Mouse (Mus musculus) spleen, postnatal 36 days (tissue): Measurements from ENCODE around the gene Vhl.

Source experiments
- DNase-seq, 2 experiments: peaks; one replicate each; pipeline ENCODE4 v3.0.0; 2022; ENCODE audit warnings: low spot score in 2 of 2, mixed read lengths in 1 of 2

Gene Vhl

DNA sequence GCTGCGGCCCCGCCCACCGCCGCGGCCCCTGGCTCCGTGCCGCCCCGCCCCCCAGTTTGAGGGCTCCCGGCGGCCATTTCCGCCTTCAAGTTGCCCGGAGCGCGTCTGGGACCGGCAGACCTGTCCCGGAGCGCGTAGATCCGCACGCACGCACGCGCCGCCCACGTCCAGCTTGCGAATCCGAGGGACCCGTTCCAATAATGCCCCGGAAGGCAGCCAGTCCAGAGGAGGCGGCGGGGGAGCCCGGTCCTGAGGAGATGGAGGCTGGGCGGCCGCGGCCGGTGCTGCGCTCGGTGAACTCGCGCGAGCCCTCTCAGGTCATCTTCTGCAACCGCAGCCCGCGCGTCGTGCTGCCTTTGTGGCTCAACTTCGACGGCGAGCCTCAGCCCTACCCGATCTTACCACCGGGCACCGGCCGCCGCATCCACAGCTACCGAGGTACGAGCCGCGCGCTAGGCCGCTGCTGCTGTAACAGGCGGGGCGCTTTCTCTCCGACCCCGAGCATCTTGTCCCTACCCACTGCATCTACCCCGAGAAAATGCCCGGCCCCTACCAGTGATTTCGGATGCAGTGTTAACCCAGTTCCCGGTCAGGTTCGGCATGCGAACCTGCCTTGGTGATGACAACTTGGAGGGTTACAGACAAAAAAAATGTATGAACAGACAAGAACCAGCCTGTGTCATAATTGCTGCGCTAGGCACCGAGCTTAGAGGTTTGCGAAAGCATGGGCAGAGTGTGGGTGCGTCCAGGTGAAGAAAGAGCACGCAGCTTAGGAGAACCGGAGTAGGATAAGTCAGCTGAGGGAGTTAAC is at the start of gene Vhl:
Gene Vhl (plus strand): TSS at position 19 of the 811 bp plus-strand sequence.
- peak; percentile 82 to 86 for DNase-seq

DNA sequence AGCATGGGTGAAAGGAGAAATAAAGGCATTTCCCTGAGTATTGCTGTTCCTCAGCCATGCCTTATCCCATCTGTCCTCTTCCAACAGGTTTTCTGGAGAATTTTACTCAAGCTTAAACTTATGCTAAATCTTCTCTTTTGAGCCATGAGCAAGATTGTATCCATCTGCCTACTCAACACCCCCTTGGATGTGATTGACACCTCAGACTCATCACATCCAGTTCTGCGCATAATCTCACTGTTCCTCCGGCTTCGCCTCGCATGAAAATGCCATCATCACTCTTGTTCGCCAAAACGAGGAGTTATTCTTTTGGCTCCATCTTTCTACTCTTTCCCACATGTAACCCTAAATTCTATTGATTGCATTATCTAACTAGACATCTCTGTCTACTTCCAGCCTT is 47.7 kb upstream of the Vhl start:
- no peak for DNase-seq

DNA sequence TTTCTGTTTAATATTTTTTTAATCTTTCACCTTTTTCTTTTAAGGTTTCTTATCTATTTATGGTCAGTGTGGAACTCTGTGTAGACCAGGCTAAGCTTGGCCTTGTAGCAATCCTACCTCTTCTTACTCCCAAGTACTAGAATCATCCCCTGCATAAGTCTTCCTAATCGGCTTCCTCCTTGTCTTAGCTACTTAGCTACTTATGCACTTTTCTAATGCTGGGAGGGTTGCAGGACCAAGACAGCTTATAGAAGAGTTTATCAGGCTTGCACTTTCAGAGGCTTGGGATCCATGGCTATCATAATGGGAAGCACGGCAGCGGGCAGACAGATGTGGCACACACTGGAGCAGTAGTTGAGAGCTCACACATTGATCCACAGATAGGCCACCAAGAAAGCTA is 44.5 kb upstream of the Vhl start:
- DNase-seq = no peak

DNA sequence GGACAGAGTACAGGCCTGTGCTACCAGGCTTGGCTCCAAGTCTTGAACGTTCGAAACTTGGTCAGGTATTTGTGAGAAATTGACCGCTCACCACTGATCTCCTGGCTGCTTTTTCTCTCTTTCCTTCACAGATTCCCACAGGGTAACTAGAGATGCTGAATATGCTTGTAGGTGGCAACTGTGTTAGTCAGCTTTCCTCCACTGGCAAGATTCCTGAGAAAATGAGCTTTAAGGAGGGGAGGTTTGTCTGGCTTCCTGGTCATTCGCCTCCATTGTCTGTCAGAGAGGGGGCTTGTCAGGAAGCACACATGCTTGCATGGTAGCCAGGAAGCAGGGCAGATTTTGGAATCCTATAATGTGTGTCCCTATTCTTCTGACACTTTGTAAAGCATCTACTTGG is 40.7 kb upstream of the Vhl start:
- DNase-seq = no peak

DNA sequence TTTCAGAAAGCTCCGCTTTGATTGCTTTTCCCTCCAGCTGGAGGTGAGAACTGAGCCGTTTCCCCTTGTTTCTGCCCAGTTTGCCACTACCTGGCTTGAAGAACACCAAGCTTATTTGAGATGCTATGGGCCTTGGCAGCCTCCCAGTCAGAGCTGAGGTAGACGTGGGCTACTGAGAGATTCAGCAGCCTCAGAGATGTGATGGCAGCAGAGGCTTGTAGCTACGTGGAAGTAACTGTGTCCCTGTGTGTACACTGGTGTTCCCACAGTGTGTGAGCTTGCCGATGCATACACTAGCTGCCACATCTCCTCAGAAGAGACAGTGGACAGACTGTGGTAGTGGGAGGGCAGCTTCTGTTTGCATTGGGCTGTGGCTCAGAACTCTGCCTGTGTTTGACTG is 38.7 kb upstream of the Vhl start:
- DNase-seq = no peak

DNA sequence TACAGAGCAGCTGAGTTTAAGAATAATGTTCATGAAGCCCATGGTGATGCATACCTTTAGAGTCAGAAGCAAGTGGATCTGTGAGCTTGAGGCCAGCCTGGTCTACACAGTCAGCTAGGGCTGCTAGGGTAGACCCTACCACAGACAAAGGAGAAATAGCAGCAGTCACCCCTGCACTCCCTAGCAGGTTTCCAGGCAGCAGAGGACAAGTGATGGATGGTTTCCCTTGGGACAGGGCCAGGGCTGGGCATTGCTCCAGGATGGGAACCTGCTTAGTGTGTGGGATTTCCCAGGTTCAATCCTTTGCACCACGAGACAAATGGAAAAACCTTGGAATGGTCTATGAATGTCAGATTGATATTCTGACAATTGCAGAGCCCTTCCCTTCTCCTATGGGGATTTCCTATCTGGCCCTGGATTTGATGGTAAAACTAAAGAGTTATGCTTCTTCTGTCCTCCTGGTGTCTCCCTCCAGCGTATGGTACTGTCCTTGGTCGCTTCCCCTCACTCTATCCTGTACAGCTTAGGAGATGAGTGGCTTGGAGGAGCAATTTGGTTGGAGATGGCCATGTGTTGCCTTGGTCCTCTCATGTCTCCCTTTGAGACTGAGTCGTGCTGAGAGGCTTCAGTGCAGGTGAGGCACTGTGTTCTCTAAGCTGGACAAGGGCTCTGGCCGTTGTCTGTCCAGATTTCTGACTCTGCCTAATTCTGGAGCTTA is 37.1 kb upstream of the Vhl start:
- no peak for DNase-seq

DNA sequence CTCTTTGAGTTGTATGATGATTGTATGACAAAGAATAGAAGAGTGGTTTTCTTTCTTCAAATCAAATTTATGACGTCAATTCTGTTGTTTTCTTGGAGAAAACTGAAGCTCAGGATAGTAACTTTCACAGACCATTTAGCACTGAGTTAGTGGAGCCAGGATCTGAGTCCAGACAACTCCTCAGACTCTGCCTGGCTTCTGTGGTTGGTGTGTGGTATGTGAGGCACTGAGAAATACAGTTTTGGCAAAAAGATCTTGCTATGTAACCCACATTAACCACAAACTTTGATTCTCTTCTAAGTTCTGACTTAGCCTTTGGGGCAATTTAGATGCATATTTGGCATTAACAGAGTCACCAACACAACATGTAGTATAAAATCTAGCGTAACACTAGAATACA is 31.1 kb upstream of the Vhl start:
- no peak for DNase-seq

DNA sequence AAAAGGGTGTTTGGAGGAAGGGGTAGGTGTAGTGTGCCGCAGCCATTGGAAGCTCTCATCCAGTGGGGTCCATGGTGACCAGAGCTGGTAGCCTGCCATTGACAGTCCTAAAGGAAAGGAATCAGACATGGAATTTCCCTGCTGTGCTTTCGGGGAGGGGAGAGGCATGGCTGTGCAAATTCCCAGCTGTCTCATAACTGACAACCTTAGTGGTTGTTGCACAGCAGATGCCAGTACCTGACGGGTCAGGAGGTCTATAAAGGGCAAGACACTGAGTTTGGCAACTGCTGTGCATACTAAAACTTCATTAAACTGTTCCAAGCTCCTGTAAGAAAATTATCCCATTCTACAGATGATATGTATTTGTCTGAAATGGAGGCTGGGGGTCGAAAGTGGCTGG is 25.8 kb upstream of the Vhl start:
- DNase-seq = no peak

DNA sequence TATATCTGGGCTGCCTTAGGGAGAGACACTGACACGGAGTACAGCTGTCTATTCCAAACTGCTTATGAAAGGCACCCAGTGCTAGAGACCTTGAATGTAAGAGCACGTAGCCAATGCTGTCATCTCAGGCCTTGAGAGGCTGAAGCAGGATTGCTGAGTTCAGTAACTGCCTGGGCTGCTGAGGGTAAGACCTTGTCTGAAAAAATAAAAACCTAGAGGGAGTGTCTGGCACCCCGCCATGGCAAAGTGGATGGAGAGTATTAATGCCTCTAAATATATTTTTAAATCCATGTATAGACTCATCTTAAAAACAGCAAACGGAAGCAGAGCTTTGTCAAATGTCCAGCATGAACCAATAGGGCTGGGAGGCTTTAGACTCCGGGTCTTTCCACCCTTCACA is 23.9 kb upstream of the Vhl start:
- peak in 1 of 2 experiments; percentile 15 for DNase-seq

DNA sequence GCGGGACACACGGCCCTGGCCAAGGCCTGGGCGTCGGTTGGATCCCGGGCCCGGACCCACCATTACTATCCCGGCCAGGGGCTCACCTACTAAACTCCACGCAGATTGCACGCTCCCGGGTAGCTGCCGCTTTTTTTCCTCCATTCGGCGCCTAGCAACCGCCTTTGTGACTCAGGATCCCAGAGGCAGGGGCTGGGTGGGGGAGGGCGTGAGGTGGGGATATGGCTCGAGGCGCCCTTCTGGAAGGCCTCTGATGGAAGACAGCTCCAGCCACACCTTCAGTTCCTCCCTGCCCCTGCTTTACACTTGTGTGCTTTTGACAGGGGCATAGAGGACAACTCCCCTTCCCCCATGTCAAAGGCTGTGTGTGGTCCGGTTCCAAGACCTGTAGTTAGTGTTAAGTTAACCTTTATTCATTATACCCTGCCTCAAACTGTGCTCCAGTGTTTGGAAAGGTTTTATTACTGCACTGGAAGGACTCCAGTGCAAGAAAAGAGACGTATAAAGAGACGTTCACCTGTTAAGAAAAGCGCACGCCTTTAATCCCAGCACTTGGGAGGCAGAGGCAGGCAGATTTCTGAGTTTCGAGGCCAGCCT is 23.1 kb upstream of the Vhl start, which contains the start of gene Fancd2os:
Gene Fancd2os (minus strand): TSS at position 173 of the 597 bp plus-strand sequence.
- no peak for DNase-seq

DNA sequence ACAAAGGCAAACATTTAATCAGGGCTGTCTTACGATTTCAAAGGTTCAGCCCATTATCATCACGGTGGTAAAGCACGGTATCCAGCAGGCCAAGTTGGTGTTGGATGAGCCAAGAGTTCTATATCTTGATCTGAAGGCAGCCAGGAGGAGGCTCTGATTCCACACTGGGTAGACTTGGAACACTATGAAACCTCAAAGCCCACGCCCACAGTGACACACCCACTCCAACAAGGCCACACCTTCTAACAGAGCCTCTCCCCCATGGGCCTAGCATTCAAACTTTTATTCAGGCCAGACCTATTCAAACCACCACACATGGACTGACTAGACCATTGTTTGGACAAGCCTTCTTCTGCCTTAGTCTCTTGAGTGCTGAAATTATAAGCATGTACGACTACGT is 20.9 kb upstream of the Vhl start:
- no peak for DNase-seq

DNA sequence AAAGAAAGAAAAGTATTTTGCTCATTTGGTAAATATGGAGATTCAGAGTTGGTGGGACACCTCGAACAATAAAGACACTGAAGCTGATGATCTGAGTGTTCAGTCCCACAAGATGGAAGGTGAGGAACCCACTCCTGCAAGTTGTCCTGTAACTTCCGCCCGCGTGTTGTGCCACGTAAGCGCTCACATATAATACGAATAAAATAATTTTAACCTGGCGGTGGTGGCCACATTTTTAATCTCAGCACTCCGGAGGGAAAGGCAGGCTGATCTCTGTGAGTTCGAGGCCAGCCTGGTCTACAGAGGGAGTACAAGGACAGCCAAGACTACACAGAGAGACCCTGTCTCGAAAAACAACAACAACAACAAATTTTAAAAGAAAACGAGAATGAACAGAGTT is 19.8 kb upstream of the Vhl start:
- DNase-seq = peak in 1 of 2 experiments; percentile 26

DNA sequence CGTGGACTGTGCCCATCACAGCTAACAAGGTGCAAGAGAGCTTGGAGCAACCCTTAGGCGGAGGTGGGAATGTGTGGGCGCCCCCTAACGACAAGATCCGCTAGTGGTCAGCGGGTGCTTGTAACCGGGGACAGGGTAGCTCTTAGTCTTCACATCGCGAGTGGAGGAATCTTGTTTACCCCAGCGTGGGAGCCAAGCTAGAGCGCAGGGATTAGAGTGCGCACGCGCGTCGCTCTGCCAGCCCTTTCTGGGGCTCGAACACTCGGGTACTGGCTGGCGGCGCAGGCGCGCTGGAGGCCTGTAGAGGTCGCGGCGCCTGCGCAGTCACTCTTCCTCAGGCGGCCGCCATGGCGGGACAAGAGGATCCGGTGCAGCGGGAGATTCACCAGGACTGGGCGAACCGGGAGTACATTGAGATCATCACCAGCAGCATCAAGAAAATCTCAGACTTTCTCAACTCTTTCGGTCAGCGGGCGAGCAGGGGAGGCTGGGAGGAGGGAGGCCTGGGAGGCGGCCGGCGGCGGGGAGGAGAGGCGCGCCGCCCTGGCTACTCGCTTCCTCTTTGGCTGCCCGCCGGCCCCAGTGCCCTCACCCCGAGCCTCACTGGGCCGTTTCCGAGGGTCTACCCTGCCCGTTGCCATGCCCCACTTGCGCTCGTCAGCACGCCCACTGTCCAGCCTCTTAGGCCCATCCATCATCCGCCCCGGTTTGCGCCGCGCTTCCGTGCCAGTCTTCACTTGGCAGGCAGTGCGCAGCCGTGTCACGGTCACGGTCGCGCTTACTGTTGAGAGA is 19.1 kb upstream of the Vhl start, which contains the start of gene Brk1:
Gene Brk1 (plus strand): TSS at position 341 of the 792 bp plus-strand sequence.
- DNase-seq = peak; percentile 81 to 90

DNA sequence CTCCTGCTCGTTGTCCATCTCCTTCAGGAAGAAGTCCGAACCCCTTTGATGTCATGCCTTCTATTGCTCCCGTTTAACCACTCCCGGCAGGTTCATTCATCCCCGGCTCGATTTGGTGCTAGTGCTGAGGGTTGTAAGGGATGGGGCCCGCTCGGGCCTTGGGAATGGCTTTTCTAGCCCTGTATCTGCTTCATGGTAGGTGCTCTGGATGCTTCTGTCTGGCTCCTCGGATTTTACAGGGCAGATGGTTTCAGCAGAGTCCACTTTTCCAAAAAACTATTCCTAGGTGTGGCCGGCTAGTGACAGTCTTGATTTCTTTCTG is 18.6 kb upstream of the Vhl start:
- no peak for DNase-seq

DNA sequence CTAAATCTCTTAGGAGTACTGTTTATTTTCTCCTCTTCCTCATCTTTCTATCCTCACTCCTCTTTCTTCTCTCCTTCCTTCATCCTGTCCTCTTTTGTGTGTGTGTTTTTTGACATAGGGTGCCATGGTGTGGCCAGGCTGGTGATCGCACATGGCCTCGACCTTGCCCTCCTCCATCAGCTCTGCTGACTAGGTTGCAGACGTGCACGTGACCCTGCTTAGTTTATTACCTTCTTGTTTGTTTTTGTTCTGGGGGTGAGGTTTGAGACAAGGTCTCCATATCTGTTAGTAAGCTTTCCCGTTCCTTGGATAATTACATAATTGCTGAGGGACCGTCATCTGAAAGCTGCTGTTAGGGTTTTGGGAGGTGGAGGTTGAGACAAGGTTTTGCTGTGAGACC is 14.9 kb upstream of the Vhl start:
- DNase-seq = no peak

DNA sequence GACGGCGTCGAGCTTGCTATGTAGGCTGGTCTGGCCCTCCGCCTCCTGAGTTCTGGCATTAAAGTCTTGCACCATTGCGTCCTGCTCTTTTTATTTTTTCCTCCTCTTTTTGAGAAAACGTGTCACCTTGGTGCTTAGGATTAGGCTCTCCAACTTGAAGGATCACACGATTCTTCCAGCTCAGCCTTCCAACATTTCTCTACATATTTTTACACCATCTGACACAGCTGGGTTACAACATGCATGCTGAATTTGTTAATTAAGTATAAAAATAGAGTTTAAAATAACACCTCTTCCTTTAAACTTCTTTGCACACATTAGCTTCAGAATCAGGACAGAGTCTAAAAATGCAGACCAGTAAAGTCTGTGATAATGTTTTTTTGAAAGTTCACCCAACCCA is 14.5 kb upstream of the Vhl start:
- no peak for DNase-seq

DNA sequence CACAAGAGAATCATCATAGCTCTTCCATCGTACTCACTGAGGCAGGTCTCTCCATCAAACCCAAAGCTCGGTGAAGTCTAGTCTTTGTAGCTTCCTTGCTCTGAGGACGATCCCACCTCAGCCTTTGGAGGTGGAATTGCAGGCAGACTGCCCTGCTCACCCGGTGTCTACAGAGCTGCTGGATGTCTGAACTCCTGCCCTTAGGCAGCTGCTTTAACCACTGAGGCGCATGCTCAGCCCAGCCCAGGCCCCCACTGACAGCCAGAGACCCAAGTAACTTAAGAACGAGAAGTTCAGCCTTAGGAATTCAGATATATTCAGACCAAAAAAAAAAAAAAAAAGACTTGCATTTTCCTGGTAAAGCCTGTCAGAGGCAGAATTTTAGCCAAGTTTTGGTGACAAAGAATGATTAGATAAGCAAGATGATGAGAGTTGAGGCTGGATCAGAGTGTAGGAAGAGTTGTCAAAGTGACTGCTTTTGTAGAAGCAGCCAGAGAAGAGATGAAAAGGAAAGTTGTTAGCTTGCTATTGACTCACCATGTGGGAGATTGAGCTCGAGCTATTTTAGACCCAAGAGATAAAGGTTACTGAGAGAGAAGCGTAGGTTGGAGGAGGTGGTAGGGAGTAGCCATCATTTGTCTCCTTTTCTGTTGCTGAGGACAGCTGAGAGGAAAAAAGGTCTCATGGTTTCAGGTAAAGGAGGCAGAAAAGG is 11.3 kb upstream of the Vhl start:
- no peak for DNase-seq

DNA sequence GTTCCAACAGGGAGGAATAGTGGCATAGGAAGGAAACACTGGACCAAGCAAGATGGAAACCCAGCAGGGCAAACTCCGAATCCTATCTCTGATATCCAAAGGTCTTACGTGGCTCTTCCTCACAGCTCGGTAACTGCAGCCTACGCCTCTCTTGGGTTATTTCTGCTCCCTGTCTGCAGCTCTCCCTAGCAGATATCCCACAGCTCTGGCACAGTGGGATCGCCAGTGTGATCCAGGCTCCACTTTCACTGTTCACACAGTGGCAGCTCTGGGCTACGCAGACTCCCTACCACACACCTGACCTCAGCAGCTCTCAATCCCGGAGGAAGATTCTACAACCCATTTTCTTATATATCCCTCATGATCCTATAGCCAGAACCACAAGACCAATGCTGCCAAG is 9.6 kb upstream of the Vhl start:
- DNase-seq = no peak

DNA sequence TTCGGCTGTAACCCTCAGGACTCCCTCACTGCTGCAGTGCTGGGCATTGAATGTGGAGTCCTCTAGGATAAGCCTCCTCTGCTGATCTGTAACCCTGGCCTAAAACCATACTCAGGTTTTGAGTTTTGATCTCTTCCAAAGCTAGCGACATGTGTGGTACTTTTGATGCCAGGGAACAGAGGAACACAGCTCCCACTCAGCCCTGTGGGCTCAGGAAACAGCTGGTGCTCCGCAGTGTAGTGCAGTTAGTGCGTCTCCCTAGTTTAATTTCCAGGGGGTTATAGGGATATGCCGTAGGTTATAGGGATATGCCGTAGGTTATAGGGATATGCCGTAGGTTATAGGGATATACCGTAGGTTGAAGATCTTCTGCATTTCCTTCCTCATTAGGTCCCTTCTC is 8.8 kb upstream of the Vhl start:
- no peak for DNase-seq

DNA sequence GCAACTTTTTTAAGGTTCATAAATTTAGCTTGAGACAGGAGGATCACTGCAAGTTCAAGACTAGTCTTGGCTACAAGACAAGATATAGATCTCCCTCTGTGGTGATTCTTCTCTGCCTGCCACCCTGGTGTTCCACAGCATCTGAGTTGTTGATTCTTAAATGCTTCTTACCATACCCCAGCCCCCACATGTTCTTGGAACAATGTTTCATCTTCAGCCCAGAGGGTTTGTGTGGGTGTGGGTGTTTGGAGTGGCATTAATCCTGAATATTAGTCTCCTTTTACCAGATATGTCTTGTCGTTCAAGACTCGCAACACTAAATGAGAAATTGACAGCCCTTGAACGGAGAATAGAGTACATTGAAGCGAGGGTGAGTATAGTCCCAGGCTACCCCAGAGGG is 8.3 kb upstream of the Vhl start:
- no peak for DNase-seq

DNA sequence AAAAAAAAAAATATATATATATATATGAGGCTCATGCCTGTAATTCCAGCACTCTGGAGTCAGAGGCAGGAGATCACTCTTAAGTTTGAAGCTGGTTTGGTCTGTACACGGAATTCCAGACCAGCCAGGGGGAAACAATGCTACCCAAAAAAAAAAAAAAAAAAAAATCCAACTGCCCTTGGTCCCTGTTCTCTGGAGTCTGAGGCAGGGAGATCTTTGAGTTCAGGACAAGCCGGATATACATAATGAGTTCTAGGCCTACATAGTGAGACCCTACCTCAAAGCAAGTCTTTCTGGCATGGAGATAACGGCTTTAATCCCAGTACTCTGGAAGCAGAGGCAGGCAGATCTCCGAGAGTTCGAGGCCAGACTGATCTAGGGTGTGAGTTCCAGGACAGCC is 373 bp upstream of the Vhl start:
- no peak for DNase-seq
